ENCODE assay signal across 9 mouse cellular contexts in the genomic region with DNA sequence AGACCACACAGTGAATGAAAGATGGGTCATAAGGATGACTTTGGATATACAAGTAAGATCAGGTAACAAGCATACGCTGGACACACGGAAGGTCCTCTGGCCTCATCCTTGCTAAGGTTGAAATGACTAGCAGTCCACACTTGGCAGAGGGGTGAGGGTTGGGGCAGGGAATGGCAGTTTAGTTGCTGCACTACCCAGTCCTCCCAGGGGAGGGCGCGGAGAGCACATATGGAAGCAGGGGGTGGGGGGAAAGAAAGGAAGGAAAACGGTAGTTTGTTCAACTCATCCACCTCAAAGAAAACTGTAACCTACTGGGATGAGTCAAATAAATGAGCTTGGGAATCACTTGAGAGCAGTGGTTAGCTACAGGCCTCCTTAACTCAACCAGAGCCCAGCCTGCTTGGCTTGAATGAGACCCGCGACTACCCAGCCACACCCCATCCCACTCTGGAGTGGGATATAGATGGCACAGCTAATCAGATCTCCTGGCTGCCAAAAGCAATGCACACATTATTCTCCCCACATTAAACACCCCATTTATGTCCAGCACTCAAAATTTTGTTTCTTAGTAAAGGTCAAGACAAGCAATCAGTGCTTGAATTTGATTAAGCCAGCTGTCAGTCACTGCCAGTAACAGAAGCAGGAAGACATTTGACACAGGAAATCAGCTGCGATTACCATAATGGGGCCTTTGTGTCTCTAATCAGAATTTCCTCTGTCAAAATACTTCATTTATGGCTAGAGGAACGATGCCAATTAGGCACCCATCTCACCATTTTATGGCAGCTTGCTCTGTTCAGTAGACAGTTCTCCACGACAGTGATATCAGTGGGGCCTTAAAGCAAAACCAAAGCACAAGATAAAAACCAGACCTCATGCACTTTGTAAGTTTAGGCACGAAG. TPM values are rescaled to one million over a fixed set of nuclear protein-coding genes. Genes with fewer than 3 reads are reported as not detected.
DNase-seq lines count a peak whose midpoint lies in the region; ATAC-seq and TF ChIP-seq lines count a peak whose summit lies in the region.
"Had no signal": no experiment of that assay in that cellular context is flagged by ENCODE, and none has a peak within 500 bp of the region (broad histone marks: within the 10 kb centered on the region; RNA-seq: fewer than 3 reads in every experiment).

No protein-coding gene starts in this region.

- no peak overlapping the region for H3K27ac ChIP-seq in bone marrow macrophage, adult 2 months (ENCODE audit: insufficient read depth, low read depth, low read length)
- H3K27ac ChIP-seq in forebrain, postnatal 0 days (ENCODE audit: low read depth, low read length), result no peak overlapping the region
- H3K27ac ChIP-seq in liver, postnatal 0 days (ENCODE audit: low read depth), result no peak overlapping the region
- no peak overlapping the region for H3K27ac ChIP-seq in spleen, adult 2 months (ENCODE audit: insufficient read depth, low read length)
- H3K27ac ChIP-seq: embryonic facial prominence, embryonic 15.5 days had no signal

- H3K27me3 ChIP-seq in G1E (ENCODE audit: insufficient read depth, low read length), result peaks cover 2% of the 10 kb centered on the region; the same call in 1 of the 2 replicates
- no peaks in the 10 kb centered on the region for H3K27me3 ChIP-seq in forebrain, postnatal 0 days (ENCODE audit: insufficient read depth, low read length)
- 0 out of 2 replicates have a peak, but pooled peaks cover 3% of the 10 kb centered on the region for H3K27me3 ChIP-seq in liver, postnatal 0 days (ENCODE audit: insufficient read depth, low read length)
- H3K27me3 ChIP-seq in spleen, adult 2 months (ENCODE audit: control insufficient read depth, insufficient read depth, low read length), result no peaks in the 10 kb centered on the region
- H3K27me3 ChIP-seq: embryonic facial prominence, embryonic 15.5 days had no signal

- no peak for ATAC-seq in G1E (ENCODE audit: extremely low read depth, insufficient number of reproducible peaks, low FRiP score, poor library complexity, severe bottlenecking)
- ATAC-seq in forebrain, postnatal 0 days, result peak; percentile 55; the same call in 1 of the 2 replicates
- ATAC-seq in liver, postnatal 0 days, result no peak

- DNase-seq in layer of hippocampus, adult 11-12 months (ENCODE audit: low spot score), result peak; percentile 36
- no peak for DNase-seq in layer of hippocampus, adult 18-20 months (ENCODE audit: low spot score in 2 of 2)
- peak; percentile 41 for DNase-seq in G1E (ENCODE audit: low spot score)
- DNase-seq in forebrain, postnatal 0 days, result peak; percentile 63
- DNase-seq in liver, postnatal 0 days, result peak; percentile 65
- peak in 1 of 2 experiments; percentile 27 for DNase-seq in spleen, adult 2 months (ENCODE audit: low read depth in 1 of 2, low spot score in 2 of 2)
- no peak for DNase-seq in yolk sac, embryonic 10.5 days (ENCODE audit: low spot score)

- WGBS in forebrain, postnatal 0 days, result 38% methylated on average over 11 of the region's 11 CpGs
- WGBS in liver, postnatal 0 days (ENCODE audit: insufficient replicate concordance), result 62% methylated on average over 11 of the region's 11 CpGs
- WGBS in spleen, adult 2 months, result 62% methylated on average over 11 of the region's 11 CpGs

- peak overlapping the region; percentile 2 for H3K4me2 ChIP-seq in forebrain, postnatal 0 days (ENCODE audit: low read depth)
- H3K4me2 ChIP-seq in liver, postnatal 0 days (ENCODE audit: low read depth, low read length), result no peak overlapping the region
- H3K4me2 ChIP-seq: embryonic facial prominence, embryonic 15.5 days had no signal

- peak; percentile 62 for TF ChIP-seq CTCF in G1E (IDR thresholded peaks at IDR 0.05; ENCODE audit: low read depth, low read length)
- 0 out of 2 replicates have a peak, but pooled peaks have one; percentile 40 for TF ChIP-seq CTCF in bone marrow macrophage, adult 2 months (IDR thresholded peaks at IDR 0.05; ENCODE audit: low read depth, low read length)
- TF ChIP-seq CTCF in forebrain, postnatal 0 days (IDR thresholded peaks at IDR 0.05; ENCODE audit: low read depth), result peak; percentile 66
- TF ChIP-seq CTCF in liver, postnatal 0 days (IDR thresholded peaks at IDR 0.05; ENCODE audit: low read depth), result peak; percentile 75
- peak; percentile 24; the same call in 1 of the 2 replicates for TF ChIP-seq CTCF in spleen, adult 2 months (IDR thresholded peaks at IDR 0.05; ENCODE audit: extremely low read depth, insufficient read depth, insufficient read length, insufficient replicate concordance)

- TF ChIP-seq POLR2A in bone marrow macrophage, adult 2 months (IDR thresholded peaks at IDR 0.05; ENCODE audit: borderline replicate concordance, low read depth, low read length), result no peak
- TF ChIP-seq POLR2A in spleen, adult 2 months (IDR thresholded peaks at IDR 0.05; ENCODE audit: low read depth, low read length), result no peak

- no peak overlapping the region for H3K4me3 ChIP-seq in G1E (ENCODE audit: low read depth, low read length)
- H3K4me3 ChIP-seq in bone marrow macrophage, adult 2 months (ENCODE audit: insufficient read depth, low read length), result no peak overlapping the region
- H3K4me3 ChIP-seq in forebrain, postnatal 0 days (ENCODE audit: low read depth, low read length), result no peak overlapping the region
- no peak overlapping the region for H3K4me3 ChIP-seq in liver, postnatal 0 days (ENCODE audit: low read depth, low read length)
- no peak overlapping the region for H3K4me3 ChIP-seq in spleen, adult 2 months (ENCODE audit: extremely low read depth, insufficient read depth, insufficient read length)
- H3K4me3 ChIP-seq: embryonic facial prominence, embryonic 15.5 days had no signal

- no peaks in the 10 kb centered on the region for H3K9me3 ChIP-seq in G1E (replicated peaks)
- H3K9me3 ChIP-seq in forebrain, postnatal 0 days (ENCODE audit: low read length), result no peaks in the 10 kb centered on the region
- no peaks in the 10 kb centered on the region for H3K9me3 ChIP-seq in liver, postnatal 0 days (ENCODE audit: low read length)
- H3K9me3 ChIP-seq: embryonic facial prominence, embryonic 15.5 days had no signal

- H3K9ac ChIP-seq in forebrain, postnatal 0 days, result no peak overlapping the region
- H3K9ac ChIP-seq in liver, postnatal 0 days (replicated peaks), result no peak overlapping the region
- H3K9ac ChIP-seq: embryonic facial prominence, embryonic 15.5 days had no signal

- H3K36me3 ChIP-seq in G1E (replicated peaks), result no peaks in the 10 kb centered on the region
- H3K36me3 ChIP-seq in forebrain, postnatal 0 days (ENCODE audit: insufficient read depth), result no peaks in the 10 kb centered on the region
- no peaks in the 10 kb centered on the region for H3K36me3 ChIP-seq in liver, postnatal 0 days (replicated peaks; ENCODE audit: insufficient read depth, low read length)
- H3K36me3 ChIP-seq in spleen, adult 2 months (ENCODE audit: control insufficient read depth, insufficient read depth, low read length), result no peaks in the 10 kb centered on the region
- H3K36me3 ChIP-seq: embryonic facial prominence, embryonic 15.5 days had no signal

- peaks cover 17% of the 10 kb centered on the region for H3K4me1 ChIP-seq in G1E (ENCODE audit: insufficient read depth, low read depth, low read length)
- H3K4me1 ChIP-seq in bone marrow macrophage, adult 2 months (ENCODE audit: control insufficient read depth, insufficient read depth, low read length), result peaks cover 3% of the 10 kb centered on the region; the same call in 1 of the 2 replicates
- no peaks in the 10 kb centered on the region for H3K4me1 ChIP-seq in forebrain, postnatal 0 days (ENCODE audit: insufficient read depth)
- H3K4me1 ChIP-seq in liver, postnatal 0 days (ENCODE audit: insufficient read depth), result 0 out of 2 replicates have a peak, but pooled peaks cover 2% of the 10 kb centered on the region
- H3K4me1 ChIP-seq in spleen, adult 2 months (ENCODE audit: control insufficient read depth, insufficient read depth, insufficient read length), result no peaks in the 10 kb centered on the region
- H3K4me1 ChIP-seq: embryonic facial prominence, embryonic 15.5 days had no signal

- no peak for TF ChIP-seq EP300 in liver, postnatal 0 days (IDR thresholded peaks at IDR 0.05; ENCODE audit: low read depth)

RNA-seq across cellular contexts. Expression of gene Prokr1, which starts 24.5 kb away (rescaled TPM):
- under 1 TPM in 1 of 2 experiments, not detected in 1; 0.12 TPM for total RNA-seq in layer of hippocampus, adult 18-20 months (2021)
- 2.6 and 6.3 TPM in 2 replicates for total RNA-seq in G1E (2014; fragmentation: Nextera tagmentation)
- 1.9 and 3.3 TPM in 2 replicates for total RNA-seq in G1E (2017)
- polyA plus RNA-seq in G1E (2012), result 0.24 and 0.33 TPM in 2 replicates
- polyA plus RNA-seq in bone marrow macrophage, adult 2 months (2012; ENCODE audit: insufficient read depth, insufficient read length, missing spikeins), result 0.70 and 1.1 TPM in 2 replicates
- 2.5 and 3.1 TPM in 2 replicates for total RNA-seq in forebrain, postnatal 0 days (2014; rRNA removed)
- polyA plus RNA-seq in forebrain, postnatal 0 days (2015; fragmentation: Nextera tagmentation; extraction: Ambion mirVana), result 1.1 and 1.6 TPM in 2 replicates
- 1.1 and 1.6 TPM in 2 replicates for polyA plus RNA-seq in liver, postnatal 0 days (2015; fragmentation: Nextera tagmentation; extraction: Ambion mirVana)
- 0.74 and 1.4 TPM in 2 replicates for polyA plus RNA-seq in spleen, adult 2 months (2012; rRNA removed)

RNA-seq across cellular contexts. Expression of gene Aplf, which starts 56.9 kb away (rescaled TPM):
- total RNA-seq in layer of hippocampus, adult 18-20 months (2021), result 1 to 10 TPM; 7.5 to 7.9 TPM
- total RNA-seq in G1E (2014; fragmentation: Nextera tagmentation) (81.4 and 111 TPM in 2 replicates), G1E (2017) (79.6 and 81.7 TPM in 2 replicates)
- polyA plus RNA-seq in G1E (2012), result 18.7 and 23.0 TPM in 2 replicates
- 8.2 and 9.5 TPM in 2 replicates for polyA plus RNA-seq in bone marrow macrophage, adult 2 months (2012; ENCODE audit: insufficient read depth, insufficient read length, missing spikeins)
- 8.1 and 9.1 TPM in 2 replicates for total RNA-seq in forebrain, postnatal 0 days (2014; rRNA removed)
- polyA plus RNA-seq in forebrain, postnatal 0 days (2015; fragmentation: Nextera tagmentation; extraction: Ambion mirVana), result 8.8 and 12.0 TPM in 2 replicates
- 5.5 and 7.1 TPM in 2 replicates for polyA plus RNA-seq in liver, postnatal 0 days (2015; fragmentation: Nextera tagmentation; extraction: Ambion mirVana)
- 2.4 and 2.8 TPM in 2 replicates for polyA plus RNA-seq in spleen, adult 2 months (2012; rRNA removed)

Comparison
In these comparisons a context has a peak if more than half of its experiments do, and no peak if none do; other contexts are left out.
1. DNase-seq: peak in layer of hippocampus, adult 11-12 months (single experiment), G1E (single experiment), forebrain, postnatal 0 days (single experiment) and liver, postnatal 0 days (single experiment); none in layer of hippocampus, adult 18-20 months (0 of 2) and yolk sac, embryonic 10.5 days (single experiment).
2. CTCF ChIP-seq: peak in every context shown above with its lines; median percentile 75 in liver, postnatal 0 days; 66 in forebrain, postnatal 0 days; 62 in G1E; 40 in bone marrow macrophage, adult 2 months; 24 in spleen, adult 2 months.